Mouse (Mus musculus) heart, embryonic 16.5 days (tissue): ENCODE measurements around the gene Gm11627. TPM values are rescaled to one million over a fixed set of nuclear protein-coding genes. Genes with fewer than 3 reads are reported as not detected.
"Not testable (repeated sequence)": the region's sequence is repeated elsewhere in the genome, so short reads cannot be mapped to it uniquely, and the experiment has no call there.

Source experiments
- ATAC-seq: fragments of 200-750 bp; cut with Nextera tagmentation; replicated peaks from 2 replicates; pipeline ENCODE4 v1.8.0; 2017; ENCODE audit warnings: moderate number of reproducible peaks; ENCODE audit not compliant: insufficient read depth, low FRiP score; ENCODE audit errors: extremely low read depth
- H3K27ac ChIP-seq: fragments of 300-500 bp; sonication (generic); 2 replicates; pipeline ENCODE4 v1.5.1; 2014; ENCODE audit warnings: mild to moderate bottlenecking, low read length, control low read depth, moderate library complexity
- H3K27me3 ChIP-seq: fragments of 300-500 bp; sonication (generic); 2 replicates; pipeline ENCODE4 v1.6.1; 2014; ENCODE audit warnings: low read length, mixed read lengths; ENCODE audit not compliant: control insufficient read depth, insufficient read depth
- H3K36me3 ChIP-seq: fragments of 300-500 bp; sonication (generic); 2 replicates; pipeline ENCODE4 v1.6.1; 2014; ENCODE audit not compliant: control insufficient read depth, insufficient read depth
- H3K4me1 ChIP-seq: fragments of 300-500 bp; sonication (generic); 2 replicates; pipeline ENCODE4 v1.6.1; 2014; ENCODE audit warnings: low read length, mixed read lengths; ENCODE audit not compliant: control insufficient read depth, insufficient read depth
- H3K4me2 ChIP-seq: fragments of 300-500 bp; sonication (generic); 2 replicates; pipeline ENCODE4 v1.6.1; 2014; ENCODE audit warnings: low read depth, mild to moderate bottlenecking, control low read depth, low read length
- H3K4me3 ChIP-seq: fragments of 300-500 bp; sonication (generic); 2 replicates; pipeline ENCODE4 v1.5.1; 2014; ENCODE audit warnings: mild to moderate bottlenecking, control low read depth, low read length
- H3K9ac ChIP-seq: fragments of 300-500 bp; sonication (generic); 2 replicates; pipeline ENCODE4 v1.6.1; 2014; ENCODE audit warnings: low read length, control low read depth
- H3K9me3 ChIP-seq: fragments of 300-500 bp; sonication (generic); replicated peaks from 2 replicates; pipeline ENCODE4 v1.6.1; 2016; ENCODE audit warnings: low read length; ENCODE audit not compliant: control insufficient read depth
- WGBS: fragments of 180-500 bp; shearing (Covaris S2); extraction: QIAGEN DNeasy Blood & Tissue Kit; methylation state at CpG from one replicate; pipeline ENCODE4 v1.1.7; 2014; 5-methylcytosine and 5-hydroxymethylcytosine counted together
- polyA plus RNA-seq: library from polyadenylated mRNA; unstranded; fragments of >200 nt; fragmentation: Nextera tagmentation; extraction: Ambion mirVana; gene quantifications from 2 replicates; pipeline ENCODE4 v1.2.1, GENCODE M21; 2015

Gene Gm11627
- polyA plus RNA-seq, 1 experiment from 2014 or later: 9.5 TPM

GRCm38 (mm10) chr11:102556031-102556715 is 23.1 kb downstream of the Gm11627 start, which contains the start of gene Gpatch8:
TSS of gene Gpatch8 (minus strand) at chr11:102556392.
- Histone ChIP-seq H3K4me1 (peaks cover 15% of the 10 kb centered on the region), H3K27me3 (no peaks in the 10 kb centered on the region), H3K9ac (peak within 1 kb of the TSS; percentile 98), H3K27ac (peak within 1 kb of the TSS; percentile 95), H3K4me3 (peak within 1 kb of the TSS; percentile 95), H3K36me3 (no peaks in the 10 kb centered on the region), H3K9me3 (no peaks in the 10 kb centered on the region), H3K4me2 (peak within 1 kb of the TSS; percentile 88)
- peak; percentile 98 for ATAC-seq
- WGBS: under 1% methylated on average over 55 of the region's 55 CpGs

DNA sequence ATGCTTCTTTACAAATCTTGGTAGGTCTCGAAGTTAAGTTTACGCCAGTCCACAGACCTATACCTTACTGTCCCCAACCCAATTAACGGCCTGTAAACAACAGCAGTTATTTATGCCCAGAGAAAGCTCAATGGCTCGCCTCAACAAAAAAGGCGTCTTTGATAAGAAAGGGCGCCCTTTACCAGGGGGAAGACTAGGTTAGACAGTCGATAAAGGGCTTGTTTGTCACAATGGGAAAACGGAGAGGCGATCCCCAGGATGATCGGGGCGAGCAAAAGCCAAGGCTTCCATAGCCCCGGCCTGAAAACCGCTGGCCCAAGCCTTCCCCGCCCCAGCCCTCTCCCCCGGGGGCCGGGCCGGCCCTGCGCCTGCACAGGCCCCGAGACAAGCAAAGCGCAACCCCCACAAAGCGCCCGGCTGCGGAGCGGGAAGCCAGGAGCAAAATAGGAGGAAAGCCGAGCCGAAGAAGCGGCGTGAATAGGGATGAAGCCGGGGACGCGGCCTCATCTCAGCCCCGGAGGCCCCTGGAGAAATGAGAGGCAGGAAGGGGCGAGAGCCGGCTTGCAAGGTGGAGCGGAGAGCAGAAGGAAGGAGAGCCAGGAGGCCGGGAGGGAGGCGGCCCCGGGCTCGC is 23.7 kb downstream of the Gm11627 start:
- H3K4me3 ChIP-seq: peak overlapping the region; percentile 95
- H3K9me3 ChIP-seq: no peaks in the 10 kb centered on the region
- peak overlapping the region; percentile 98 for H3K9ac ChIP-seq
- no peaks in the 10 kb centered on the region for H3K36me3 ChIP-seq
- under 1% methylated on average over 39 of the region's 39 CpGs for WGBS
- peak; percentile 33 for ATAC-seq
- no peaks in the 10 kb centered on the region for H3K27me3 ChIP-seq
- H3K27ac ChIP-seq: peak overlapping the region; percentile 95
- H3K4me1 ChIP-seq: peaks cover 15% of the 10 kb centered on the region
- H3K4me2 ChIP-seq: peak overlapping the region; percentile 88

- no peak for ATAC-seq
- no peaks in the 10 kb centered on the region for H3K36me3 ChIP-seq
- H3K4me1 ChIP-seq: peaks cover 15% of the 10 kb centered on the region
- 88% methylated on average over 3 of the region's 3 CpGs for WGBS
- H3K4me3 ChIP-seq: no peak overlapping the region
- H3K9ac ChIP-seq: no peak overlapping the region
- no peak overlapping the region for H3K4me2 ChIP-seq
- no peak overlapping the region for H3K27ac ChIP-seq
- H3K9me3 ChIP-seq: no peaks in the 10 kb centered on the region
- no peaks in the 10 kb centered on the region for H3K27me3 ChIP-seq
Observed at GRCm38 (mm10) chr11:102552051-102552450, 27.2 kb downstream of the Gm11627 start.

GRCm38 (mm10) chr11:102551176-102551575 is 28.1 kb downstream of the Gm11627 start:
- no peaks in the 10 kb centered on the region for H3K9me3 ChIP-seq
- no peak overlapping the region for H3K4me2 ChIP-seq
- ATAC-seq: no peak
- no peak overlapping the region for H3K27ac ChIP-seq
- H3K36me3 ChIP-seq: no peaks in the 10 kb centered on the region
- no peaks in the 10 kb centered on the region for H3K27me3 ChIP-seq
- no peak overlapping the region for H3K4me3 ChIP-seq
- H3K9ac ChIP-seq: no peak overlapping the region
- peaks cover 15% of the 10 kb centered on the region for H3K4me1 ChIP-seq

- Histone ChIP-seq H3K4me1 (no peaks in the 10 kb centered on the region), H3K4me2 (no peak overlapping the region), H3K9ac (no peak overlapping the region), H3K27ac (no peak overlapping the region), H3K4me3 (no peak overlapping the region), H3K27me3 (no peaks in the 10 kb centered on the region), H3K9me3 (no peaks in the 10 kb centered on the region), H3K36me3 (peaks cover 3% of the 10 kb centered on the region; the same call in 1 of the 2 replicates)
- no peak for ATAC-seq
- WGBS: 88% methylated on average over 5 of the region's 5 CpGs
Observed at GRCm38 (mm10) chr11:102541471-102541870, 37.8 kb downstream of the Gm11627 start.

DNA sequence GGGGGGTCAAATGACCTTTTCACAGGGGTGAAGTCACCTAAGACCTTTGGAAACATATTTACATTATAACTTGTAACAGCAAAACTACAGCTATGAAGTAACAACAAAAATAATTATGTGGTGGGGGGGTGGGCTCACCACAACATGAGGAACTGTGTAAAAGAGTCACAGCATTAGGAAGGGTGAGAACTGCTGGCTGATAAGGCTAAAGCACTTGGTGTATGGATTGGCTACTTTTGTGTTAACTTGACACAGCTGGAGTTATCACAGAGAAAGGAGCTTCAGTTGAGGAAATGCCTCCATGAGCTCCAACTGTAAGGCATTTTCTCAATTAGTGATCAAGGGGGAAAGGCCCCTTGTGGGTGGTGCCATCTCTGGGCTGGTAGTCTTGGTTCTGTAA is 39.0 kb downstream of the Gm11627 start:
- not testable (repeated sequence) for H3K4me2 ChIP-seq, ATAC-seq, H3K4me3 ChIP-seq, H3K27ac ChIP-seq, H3K27me3 ChIP-seq, H3K9me3 ChIP-seq, H3K4me1 ChIP-seq, H3K36me3 ChIP-seq, H3K9ac ChIP-seq

DNA sequence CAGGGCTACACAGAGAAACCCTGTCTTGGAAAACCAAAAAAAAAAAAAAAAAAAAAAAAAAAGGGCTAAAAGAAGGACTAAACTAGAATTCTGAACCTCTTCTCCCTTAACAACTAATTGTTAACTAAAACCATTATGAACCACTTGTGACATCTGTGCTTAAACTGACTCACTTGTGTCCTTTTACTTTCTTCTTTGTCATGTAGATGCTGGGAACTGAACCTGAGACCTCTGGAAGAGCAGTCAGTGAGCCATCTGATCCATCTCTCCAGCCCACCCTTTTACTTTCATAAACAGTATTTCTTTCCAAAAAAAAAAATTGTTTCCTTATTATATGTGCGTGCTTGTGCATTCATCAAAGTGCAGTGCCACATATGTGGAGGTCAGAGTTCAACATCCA is 39.6 kb downstream of the Gm11627 start:
- no peak overlapping the region for H3K9ac ChIP-seq
- no peaks in the 10 kb centered on the region for H3K27me3 ChIP-seq
- WGBS: 82% methylated on average over 1 of the region's 1 CpGs
- ATAC-seq: no peak
- no peaks in the 10 kb centered on the region for H3K4me1 ChIP-seq
- no peak overlapping the region for H3K4me2 ChIP-seq
- peaks cover 3% of the 10 kb centered on the region; the same call in 1 of the 2 replicates for H3K36me3 ChIP-seq
- H3K27ac ChIP-seq: no peak overlapping the region
- no peak overlapping the region for H3K4me3 ChIP-seq
- no peaks in the 10 kb centered on the region for H3K9me3 ChIP-seq

GRCm38 (mm10) chr11:102536210-102536609 is 43.1 kb downstream of the Gm11627 start:
- Histone ChIP-seq H3K4me1 (peaks cover 2% of the 10 kb centered on the region; the same call in 1 of the 2 replicates), H3K36me3 (peaks cover 3% of the 10 kb centered on the region; the same call in 1 of the 2 replicates), H3K4me3 (no peak overlapping the region), H3K27me3 (no peaks in the 10 kb centered on the region), H3K4me2 (no peak overlapping the region), H3K9me3 (no peaks in the 10 kb centered on the region), H3K9ac (no peak overlapping the region), H3K27ac (no peak overlapping the region)
- WGBS: 64% methylated on average over 3 of the region's 3 CpGs
- ATAC-seq: no peak

GRCm38 (mm10) chr11:102534078-102534477 is 45.2 kb downstream of the Gm11627 start:
- Histone ChIP-seq H3K4me3 (no peak overlapping the region), H3K9me3 (no peaks in the 10 kb centered on the region), H3K4me1 (peaks cover 2% of the 10 kb centered on the region; the same call in 1 of the 2 replicates), H3K27ac (no peak overlapping the region), H3K9ac (no peak overlapping the region), H3K27me3 (no peaks in the 10 kb centered on the region), H3K4me2 (no peak overlapping the region), H3K36me3 (peaks cover 3% of the 10 kb centered on the region; the same call in 1 of the 2 replicates)
- ATAC-seq: no peak
- WGBS: 78% methylated on average over 2 of the region's 2 CpGs
